Mouse (Mus musculus): ENCODE measurements at regions not wholly inside any gene's neighbourhood (a gene's known extent, or its start where the extent isn't known, plus 50 kb on each side); places are given as distances from the start of the nearest gene placed in this dataset.

GRCm38 (mm10) chr1:77267311-77268003, 247.4 kb downstream of the Epha4 start:
- no peak for DNase-seq

GRCm38 (mm10) chr1:77275297-77275696, 239.6 kb downstream of the Epha4 start:
- DNase-seq = no peak

- no peak for DNase-seq
Observed at GRCm38 (mm10) chr1:77279566-77279965, 235.3 kb downstream of the Epha4 start.

GRCm38 (mm10) chr1:77280373-77281038, 234.4 kb downstream of the Epha4 start:
- no peak for DNase-seq

GRCm38 (mm10) chr1:77281741-77282140, 233.1 kb downstream of the Epha4 start:
- DNase-seq = no peak

GRCm38 (mm10) chr1:77298713-77299132, 216.2 kb downstream of the Epha4 start:
- no peak for DNase-seq

GRCm38 (mm10) chr1:77300806-77301205, 214.1 kb downstream of the Epha4 start:
- DNase-seq = no peak

GRCm38 (mm10) chr1:77304770-77305169, 210.1 kb downstream of the Epha4 start:
- DNase-seq = no peak

- no peak for DNase-seq
Observed at GRCm38 (mm10) chr1:77307745-77308144, 207.1 kb downstream of the Epha4 start.

GRCm38 (mm10) chr1:77313119-77313518, 201.8 kb downstream of the Epha4 start:
- no peak for DNase-seq

- DNase-seq = no peak
Observed at GRCm38 (mm10) chr1:77315347-77315746, 199.5 kb downstream of the Epha4 start.

GRCm38 (mm10) chr1:77316198-77316597, 198.7 kb downstream of the Epha4 start:
- no peak for DNase-seq

Small RNA genes in the stretch of these regions (microRNA-seq; reads per million reads assigned to microRNA genes)
- gene Mir6343 (ENCODE audit: borderline replicate concordance in 2 of 2) = 0 reads per million in 2 experiments
